Mouse (Mus musculus): ENCODE data around the gene Atp6v0e2.

The Atp6v0e2 gene

GRCm38 (mm10) chr6:48539860-48540259 lies 2.4 kb downstream of the Atp6v0e2 start:
- no peak for DNase-seq (ENCODE audit: extremely low spot score)

- DNase-seq (ENCODE audit: extremely low spot score): no peak
These were observed 3.3 kb downstream of the Atp6v0e2 start for GRCm38 (mm10) chr6:48540721-48541120.

GRCm38 (mm10) chr6:48541560-48542450 lies 4.4 kb downstream of the Atp6v0e2 start:
- DNase-seq (ENCODE audit: extremely low spot score): peak; percentile 47

GRCm38 (mm10) chr6:48542631-48543030 lies 5.2 kb downstream of the Atp6v0e2 start:
- DNase-seq (ENCODE audit: extremely low spot score): no peak

- no peak for DNase-seq (ENCODE audit: extremely low spot score)
These were observed 7.8 kb downstream of the Atp6v0e2 start for GRCm38 (mm10) chr6:48545251-48545650.

- DNase-seq (ENCODE audit: extremely low spot score): peak; percentile 46
These were observed 8.9 kb downstream of the Atp6v0e2 start for GRCm38 (mm10) chr6:48546271-48546670.

GRCm38 (mm10) chr6:48546858-48547257 lies 9.4 kb downstream of the Atp6v0e2 start:
- DNase-seq (ENCODE audit: extremely low spot score): no peak

- DNase-seq (ENCODE audit: extremely low spot score): no peak
These were observed 10.9 kb downstream of the Atp6v0e2 start for GRCm38 (mm10) chr6:48548314-48548713.

GRCm38 (mm10) chr6:48552918-48553317 lies 15.5 kb downstream of the Atp6v0e2 start:
- DNase-seq (ENCODE audit: extremely low spot score): peak; percentile 18

- DNase-seq (ENCODE audit: extremely low spot score): no peak
These were observed 16.4 kb downstream of the Atp6v0e2 start for GRCm38 (mm10) chr6:48553819-48554218.

GRCm38 (mm10) chr6:48554280-48555103 lies 17.1 kb downstream of the Atp6v0e2 start, which contains the start of gene Lrrc61:
TSS of gene Lrrc61 (plus strand) at chr6:48554796.
- DNase-seq (ENCODE audit: extremely low spot score): peak; percentile 88

- DNase-seq (ENCODE audit: extremely low spot score): no peak
These were observed 17.9 kb downstream of the Atp6v0e2 start for GRCm38 (mm10) chr6:48555104-48555890.

GRCm38 (mm10) chr6:48555956-48556355 lies 18.5 kb downstream of the Atp6v0e2 start:
- no peak for DNase-seq (ENCODE audit: extremely low spot score)

- no peak for DNase-seq (ENCODE audit: extremely low spot score)
These were observed 28.4 kb downstream of the Atp6v0e2 start for GRCm38 (mm10) chr6:48565693-48566310.

- DNase-seq (ENCODE audit: extremely low spot score): no peak
These were observed 28.9 kb downstream of the Atp6v0e2 start for GRCm38 (mm10) chr6:48566312-48566711.

GRCm38 (mm10) chr6:48568036-48568984 lies 30.9 kb downstream of the Atp6v0e2 start:
- no peak for DNase-seq (ENCODE audit: extremely low spot score)

GRCm38 (mm10) chr6:48569065-48569807 lies 31.8 kb downstream of the Atp6v0e2 start:
- no peak for DNase-seq (ENCODE audit: extremely low spot score)

GRCm38 (mm10) chr6:48572014-48572413 lies 34.6 kb downstream of the Atp6v0e2 start:
- no peak for DNase-seq (ENCODE audit: extremely low spot score)

- DNase-seq (ENCODE audit: extremely low spot score): peak; percentile 42
These were observed 35.2 kb downstream of the Atp6v0e2 start, which contains the start of gene Rarres2 for GRCm38 (mm10) chr6:48572572-48573061. TSS of gene Rarres2 (minus strand) at chr6:48572789.
